Mouse (Mus musculus) E14TG2a.4 (cell line): Measurements from ENCODE around the gene Zfp827.

ENCODE experiments used
- CTCF ChIP-seq: conservative IDR thresholded peaks from 2 replicates; pipeline ENCODE4 v1.5.1; 2014; ENCODE audit warnings: low read length
- NANOG ChIP-seq: IDR thresholded peaks from 2 replicates; pipeline ENCODE4 v1.6.1; 2014; ENCODE audit warnings: borderline replicate concordance, low read length, mixed read lengths
- POU5F1 ChIP-seq: IDR thresholded peaks from 2 replicates; pipeline ENCODE4 v1.6.1; 2014; ENCODE audit warnings: low read length, borderline replicate concordance

DNA sequence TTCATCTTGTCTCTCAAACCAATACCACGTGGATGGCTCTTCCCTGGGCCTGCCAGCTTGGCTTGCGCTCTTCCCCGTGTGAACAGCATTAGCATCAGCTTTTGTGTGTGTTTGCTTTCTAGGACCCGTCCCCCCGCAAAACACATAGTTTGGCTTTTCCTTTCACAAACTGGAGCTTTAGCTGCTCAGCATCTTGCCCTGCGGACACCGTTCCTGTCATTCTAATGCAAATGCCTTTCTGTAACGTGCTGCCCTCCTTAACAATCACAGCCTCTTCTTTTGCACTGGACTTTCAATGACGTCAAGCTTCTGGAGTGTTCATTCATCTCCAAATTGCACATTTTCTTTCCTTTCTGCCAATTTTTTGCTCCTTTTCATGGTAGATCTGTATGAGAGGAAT lies 196.1 kb downstream of the Zfp827 start:
- TF ChIP-seq POU5F1 (no peak; the same call in 1 of the 2 replicates), CTCF (no peak), NANOG (no peak)
